Mouse (Mus musculus): ENCODE data around the gene Fbln5. TPM values are rescaled to one million over a fixed set of nuclear protein-coding genes. Genes with fewer than 3 reads are reported as not detected.
A peak's percentile ranks its signal among the peaks of the same experiment; 100 is the strongest.

The Fbln5 gene
- polyA plus RNA-seq, 1 experiment from 2014 or later, result 10.7 TPM

DNA sequence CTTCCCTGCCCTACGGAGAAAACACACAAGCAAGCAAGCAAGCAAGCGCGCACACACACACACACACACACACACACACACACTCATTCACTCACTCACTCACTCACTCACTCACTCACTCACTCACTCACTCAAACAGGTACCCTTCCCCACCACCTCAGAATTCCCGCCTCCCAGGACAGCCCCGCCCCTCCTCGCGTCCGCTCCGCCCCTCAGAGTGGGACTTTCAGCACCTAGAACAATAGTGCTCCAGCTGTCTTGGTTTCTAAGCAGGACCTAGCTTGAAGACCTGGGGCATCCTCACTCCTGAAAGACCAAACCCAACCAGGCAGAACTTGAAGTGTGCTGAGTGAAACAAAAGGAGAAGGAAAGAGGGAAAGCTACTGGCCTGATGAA lies 100.1 kb downstream of the Fbln5 start:
- Histone ChIP-seq H3K4me2 (ENCODE audit: low read depth, low read length) (peak overlapping the region; percentile 92), H3K27me3 (ENCODE audit: insufficient read depth, low read length) (peaks cover 17% of the 10 kb centered on the region), H3K4me1 (ENCODE audit: insufficient read depth) (peaks cover 5% of the 10 kb centered on the region; the same call in 1 of the 2 replicates), H3K36me3 (replicated peaks; ENCODE audit: insufficient read depth, low read length) (no peaks in the 10 kb centered on the region), H3K4me3 (ENCODE audit: low read depth, low read length) (peak overlapping the region; percentile 65), H3K27ac (ENCODE audit: low read depth) (no peak overlapping the region), H3K9ac (replicated peaks) (no peak overlapping the region), H3K9me3 (ENCODE audit: low read length) (no peaks in the 10 kb centered on the region)
- 2% methylated on average over 9 of the region's 9 CpGs for WGBS (ENCODE audit: insufficient replicate concordance)
- TF ChIP-seq EP300 (IDR thresholded peaks at IDR 0.05; ENCODE audit: low read depth) (no peak), CTCF (IDR thresholded peaks at IDR 0.05; ENCODE audit: low read depth) (no peak)
- DNase-seq (peak; percentile 31), ATAC-seq (peak; percentile 31)

DNA sequence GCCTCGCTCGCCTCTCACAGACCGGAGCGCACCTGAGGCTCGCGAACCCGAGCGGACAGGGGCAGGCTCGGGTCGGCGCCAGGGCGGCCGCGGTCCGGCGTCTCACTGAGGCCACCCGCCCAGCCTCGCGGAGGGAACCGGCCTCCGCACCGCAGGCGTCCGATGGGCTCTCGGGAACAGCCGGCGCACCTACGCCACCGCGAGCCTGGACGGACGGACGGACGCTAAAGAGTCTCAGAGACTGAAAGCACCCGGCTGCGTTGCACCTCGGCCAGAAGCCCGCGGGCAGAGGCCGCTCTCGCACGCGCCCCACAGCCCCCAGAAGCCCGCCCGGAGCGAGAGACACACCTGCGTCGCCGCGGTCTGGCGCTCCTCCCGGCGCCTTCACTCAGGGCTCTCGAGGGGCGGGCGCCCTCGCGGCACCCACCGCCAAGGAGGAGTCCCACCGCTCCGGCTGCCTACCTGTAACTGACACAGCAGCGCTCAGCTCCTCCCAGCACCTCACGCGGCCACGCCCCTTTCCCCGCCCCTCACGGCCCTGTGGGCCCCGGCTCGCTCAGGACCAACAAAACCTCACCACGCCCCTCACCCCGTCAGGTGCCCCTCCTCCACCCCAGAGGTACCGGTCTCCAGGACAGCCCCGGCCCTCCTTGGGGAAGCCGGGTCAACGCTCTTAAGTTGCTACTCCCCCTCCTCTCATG lies 100.7 kb downstream of the Fbln5 start, which contains the start of gene Tc2n:
Tc2n (minus strand) TSS at position 470 of the 701 bp plus-strand sequence.
- H3K27me3 ChIP-seq (ENCODE audit: insufficient read depth, low read length), result peaks cover 17% of the 10 kb centered on the region
- H3K4me2 ChIP-seq (ENCODE audit: low read depth, low read length), result peak within 1 kb of the TSS; percentile 92
- DNase-seq (peak; percentile 88), ATAC-seq (peak; percentile 97)
- H3K36me3 ChIP-seq (replicated peaks; ENCODE audit: insufficient read depth, low read length), result no peaks in the 10 kb centered on the region
- under 1% methylated on average over 73 of the region's 75 CpGs for WGBS (ENCODE audit: insufficient replicate concordance)
- no peak within 1 kb of the TSS for H3K27ac ChIP-seq (ENCODE audit: low read depth)
- H3K4me1 ChIP-seq (ENCODE audit: insufficient read depth), result peaks cover 5% of the 10 kb centered on the region; the same call in 1 of the 2 replicates
- H3K9me3 ChIP-seq (ENCODE audit: low read length), result no peaks in the 10 kb centered on the region
- TF ChIP-seq EP300 (IDR thresholded peaks at IDR 0.05; ENCODE audit: low read depth) (no peak), CTCF (IDR thresholded peaks at IDR 0.05; ENCODE audit: low read depth) (no peak)
- peak within 1 kb of the TSS; percentile 65 for H3K4me3 ChIP-seq (ENCODE audit: low read depth, low read length)
- peak within 1 kb of the TSS; percentile 64 for H3K9ac ChIP-seq (replicated peaks)

DNA sequence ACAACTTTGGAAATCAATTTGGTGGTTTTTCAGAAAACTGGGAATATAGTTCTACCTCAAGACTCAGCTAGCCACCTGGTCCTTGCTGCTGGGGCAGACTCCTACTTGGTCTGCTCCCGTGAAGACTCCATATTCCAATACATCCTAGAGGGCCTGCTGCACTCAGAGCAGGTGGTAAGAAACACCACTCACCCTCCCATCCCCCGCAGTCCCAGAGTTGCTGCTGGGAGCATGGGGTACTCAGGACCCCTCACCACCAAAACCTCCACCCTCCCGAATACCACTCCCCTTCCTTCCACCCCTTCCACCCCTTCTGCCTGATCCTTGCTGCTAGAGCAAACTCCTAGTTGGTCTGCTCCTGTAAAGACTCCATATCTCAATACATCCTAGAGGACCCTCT lies 119.7 kb downstream of the Fbln5 start:
- no peak overlapping the region for H3K9ac ChIP-seq (replicated peaks)
- ATAC-seq (no peak), DNase-seq (no peak)
- no peaks in the 10 kb centered on the region for H3K9me3 ChIP-seq (ENCODE audit: low read length)
- H3K4me3 ChIP-seq (ENCODE audit: low read depth, low read length), result no peak overlapping the region
- no peak overlapping the region for H3K27ac ChIP-seq (ENCODE audit: low read depth)
- no peaks in the 10 kb centered on the region for H3K36me3 ChIP-seq (replicated peaks; ENCODE audit: insufficient read depth, low read length)
- H3K4me2 ChIP-seq (ENCODE audit: low read depth, low read length), result no peak overlapping the region
- no peaks in the 10 kb centered on the region for H3K27me3 ChIP-seq (ENCODE audit: insufficient read depth, low read length)
- H3K4me1 ChIP-seq (ENCODE audit: insufficient read depth), result no peaks in the 10 kb centered on the region
- WGBS (ENCODE audit: insufficient replicate concordance), result 73% methylated on average over 3 of the region's 3 CpGs
- TF ChIP-seq EP300 (IDR thresholded peaks at IDR 0.05; ENCODE audit: low read depth) (no peak), CTCF (IDR thresholded peaks at IDR 0.05; ENCODE audit: low read depth) (no peak)

Other genes with a start within 250 kb of the Fbln5 start
- 0.20 and 0.33 TPM in 2 replicates for gene Tc2n, start 100.5 kb downstream of the Fbln5 start, polyA plus RNA-seq (2015; fragmentation: Nextera tagmentation; extraction: Ambion mirVana)
- 8.1 and 12.0 TPM in 2 replicates for gene Trip11, start 94.2 kb upstream of the Fbln5 start, polyA plus RNA-seq (2015; fragmentation: Nextera tagmentation; extraction: Ambion mirVana)
- gene Atxn3, start 139.2 kb upstream of the Fbln5 start, polyA plus RNA-seq (2015; fragmentation: Nextera tagmentation; extraction: Ambion mirVana), result 7.4 and 7.6 TPM in 2 replicates
- 11.4 and 12.0 TPM in 2 replicates for gene Cpsf2, start 156.9 kb upstream of the Fbln5 start, polyA plus RNA-seq (2015; fragmentation: Nextera tagmentation; extraction: Ambion mirVana)

Measured in liver, postnatal 0 days (tissue).